Mouse (Mus musculus): ENCODE measurements around the gene Arl13b.

DNA sequence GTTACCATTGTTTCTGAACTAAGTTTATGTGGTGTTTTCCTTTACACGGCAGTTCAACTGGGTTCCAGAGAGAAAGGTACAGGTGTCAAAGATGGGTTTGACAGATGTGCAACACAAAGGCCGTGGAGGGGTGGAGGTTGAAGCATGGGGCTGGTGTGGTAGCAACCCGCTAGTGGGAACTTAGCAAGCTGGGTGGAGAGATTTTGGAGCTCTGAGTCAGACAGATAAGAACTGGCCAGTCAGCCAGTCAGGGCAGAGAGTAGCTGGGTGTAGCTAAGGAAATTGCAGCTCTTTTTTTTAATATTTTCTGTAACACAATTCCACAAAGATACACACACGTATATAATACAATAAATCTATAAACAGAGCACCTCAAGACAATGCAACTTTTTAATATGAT is 36.0 kb downstream of the Arl13b start:
- TF ChIP-seq POLR2A (IDR thresholded peaks at IDR 0.05; ENCODE audit: control insufficient read depth, extremely low read depth, insufficient read depth, low read length, poor library complexity): no peak
- no peak for TF ChIP-seq CTCF (IDR thresholded peaks at IDR 0.05; ENCODE audit: borderline replicate concordance, control insufficient read depth, extremely low read depth, insufficient read depth, low read length, poor library complexity)
